Mouse (Mus musculus): ENCODE data around the gene Cldn19. TPM values are rescaled to one million over a fixed set of nuclear protein-coding genes. Genes with fewer than 3 reads are reported as not detected.

Cldn19 gene
- polyA plus RNA-seq (2014; fragmentation: Illumina TruSeq; extraction: RNeasy Lipid Tissue Mini Kit (QIAGEN cat#74804); ENCODE audit: low read depth, low replicate concordance): not detected

GRCm38 (mm10) chr4:119255351-119255750, at the start of gene Cldn19:
Gene Cldn19, plus strand, starts transcription at chr4:119255414.

GRCm38 (mm10) chr4:119218169-119218568, 37.0 kb upstream of the Cldn19 start, which contains the start of gene Tmem269:
Gene Tmem269, minus strand, starts transcription at chr4:119218217.

GRCm38 (mm10) chr4:119232410-119233255, 22.6 kb upstream of the Cldn19 start, which contains the start of the genes AU022252 and P3h1:
Gene AU022252, minus strand, starts transcription at chr4:119232712.
Gene P3h1, plus strand, starts transcription at chr4:119232915.

GRCm38 (mm10) chr4:119294415-119295133, 39.4 kb downstream of the Cldn19 start, which contains the start of gene Ybx1:
Gene Ybx1, minus strand, starts transcription at chr4:119294604.

Other genes with a start within 250 kb of the Cldn19 start
- 0.55 TPM for gene Slc2a1, start 146.7 kb upstream of the Cldn19 start, polyA plus RNA-seq (2014; fragmentation: Illumina TruSeq; extraction: RNeasy Lipid Tissue Mini Kit (QIAGEN cat#74804); ENCODE audit: low read depth, low replicate concordance)
- 1.5 TPM for gene Zfp691, start 81.2 kb upstream of the Cldn19 start, polyA plus RNA-seq (2014; fragmentation: Illumina TruSeq; extraction: RNeasy Lipid Tissue Mini Kit (QIAGEN cat#74804); ENCODE audit: low read depth, low replicate concordance)
- 0.17 TPM for gene Ermap, start 65.4 kb upstream of the Cldn19 start, polyA plus RNA-seq (2014; fragmentation: Illumina TruSeq; extraction: RNeasy Lipid Tissue Mini Kit (QIAGEN cat#74804); ENCODE audit: low read depth, low replicate concordance)
- 85.6 TPM for gene Svbp, start 60.1 kb upstream of the Cldn19 start, polyA plus RNA-seq (2014; fragmentation: Illumina TruSeq; extraction: RNeasy Lipid Tissue Mini Kit (QIAGEN cat#74804); ENCODE audit: low read depth, low replicate concordance)
- 68.7 TPM for gene Tmem269, start 37.2 kb upstream of the Cldn19 start, polyA plus RNA-seq (2014; fragmentation: Illumina TruSeq; extraction: RNeasy Lipid Tissue Mini Kit (QIAGEN cat#74804); ENCODE audit: low read depth, low replicate concordance)
- 4.4 TPM for gene AU022252, start 22.7 kb upstream of the Cldn19 start, polyA plus RNA-seq (2014; fragmentation: Illumina TruSeq; extraction: RNeasy Lipid Tissue Mini Kit (QIAGEN cat#74804); ENCODE audit: low read depth, low replicate concordance)
- gene P3h1, start 22.5 kb upstream of the Cldn19 start, polyA plus RNA-seq (2014; fragmentation: Illumina TruSeq; extraction: RNeasy Lipid Tissue Mini Kit (QIAGEN cat#74804); ENCODE audit: low read depth, low replicate concordance): 14.1 TPM
- gene Ybx1, start 39.2 kb downstream of the Cldn19 start, polyA plus RNA-seq (2014; fragmentation: Illumina TruSeq; extraction: RNeasy Lipid Tissue Mini Kit (QIAGEN cat#74804); ENCODE audit: low read depth, low replicate concordance): 1,013 TPM
- 64.0 TPM for gene Ppih, start 65.1 kb downstream of the Cldn19 start, polyA plus RNA-seq (2014; fragmentation: Illumina TruSeq; extraction: RNeasy Lipid Tissue Mini Kit (QIAGEN cat#74804); ENCODE audit: low read depth, low replicate concordance)
- gene Ccdc30, start 160.1 kb downstream of the Cldn19 start, polyA plus RNA-seq (2014; fragmentation: Illumina TruSeq; extraction: RNeasy Lipid Tissue Mini Kit (QIAGEN cat#74804); ENCODE audit: low read depth, low replicate concordance): 1,643 TPM
- gene Ppcs, start 167.0 kb downstream of the Cldn19 start, polyA plus RNA-seq (2014; fragmentation: Illumina TruSeq; extraction: RNeasy Lipid Tissue Mini Kit (QIAGEN cat#74804); ENCODE audit: low read depth, low replicate concordance): 9.5 TPM
- 81.5 TPM for gene Zmynd12, start 167.4 kb downstream of the Cldn19 start, polyA plus RNA-seq (2014; fragmentation: Illumina TruSeq; extraction: RNeasy Lipid Tissue Mini Kit (QIAGEN cat#74804); ENCODE audit: low read depth, low replicate concordance)
- gene Rimkla, start 237.2 kb downstream of the Cldn19 start, polyA plus RNA-seq (2014; fragmentation: Illumina TruSeq; extraction: RNeasy Lipid Tissue Mini Kit (QIAGEN cat#74804); ENCODE audit: low read depth, low replicate concordance): 0.73 TPM